Mouse (Mus musculus): ENCODE results near the gene Epx.
A peak's percentile ranks its signal among the peaks of the same experiment; 100 is the strongest.
"Not testable (repeated sequence)": the region's sequence is repeated elsewhere in the genome, so short reads cannot be mapped to it uniquely, and the experiment has no call there.

Gene Epx

GRCm38 (mm10) chr11:87875436-87875835, at the start of gene Epx:
Gene Epx (minus strand): TSS chr11:87875536.
- DNase-seq (ENCODE audit: low spot score) = no peak

- DNase-seq (ENCODE audit: low spot score) = peak; percentile 81
Observed at GRCm38 (mm10) chr11:87920966-87921365, 45.6 kb upstream of the Epx start, which contains the start of gene Olfr464. Gene Olfr464 (minus strand): TSS chr11:87920967.

GRCm38 (mm10) chr11:87920301-87920700, 45.0 kb upstream of the Epx start:
- DNase-seq (ENCODE audit: low spot score) = no peak

DNA sequence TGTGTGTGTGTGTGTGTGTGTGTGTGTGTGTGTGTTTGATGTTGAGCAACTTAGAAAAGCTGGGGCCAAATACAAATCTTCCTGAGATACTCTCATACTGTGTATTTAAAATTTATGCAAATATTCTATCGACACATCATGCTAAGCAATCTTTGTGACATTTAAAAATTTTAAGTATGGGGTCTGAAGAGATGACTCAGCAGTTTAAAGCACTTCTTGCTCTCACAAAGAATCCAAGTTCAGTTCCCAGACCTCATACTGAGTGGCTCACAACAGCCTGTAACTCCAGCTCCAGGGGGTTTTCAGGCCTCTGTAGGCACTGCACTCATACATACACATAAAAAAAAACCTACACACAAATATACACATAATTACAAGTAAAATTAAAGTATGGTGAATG, 40.7 kb upstream of the Epx start:
- DNase-seq (ENCODE audit: low spot score) = no peak

DNA sequence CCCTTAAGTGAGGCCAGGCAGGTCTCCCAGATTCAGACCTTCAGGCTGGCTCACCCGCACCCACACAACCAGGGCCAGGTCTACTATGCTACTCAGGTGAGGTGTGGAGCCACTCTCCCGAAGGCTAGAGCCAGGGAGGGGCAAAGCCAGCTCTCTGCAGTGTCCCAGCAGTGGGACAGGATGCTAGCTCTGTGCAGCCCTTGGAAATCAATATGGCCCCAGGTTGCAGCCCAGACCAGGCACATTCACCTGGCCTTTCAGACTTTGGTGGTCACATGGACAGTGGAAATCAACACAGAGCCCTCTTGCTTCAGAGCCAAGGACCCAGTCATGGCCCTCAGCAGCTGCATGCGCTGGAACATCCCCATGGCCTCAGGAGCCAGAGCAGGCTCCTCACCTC, 29.0 kb upstream of the Epx start:
- no peak for DNase-seq (ENCODE audit: low spot score)

DNA sequence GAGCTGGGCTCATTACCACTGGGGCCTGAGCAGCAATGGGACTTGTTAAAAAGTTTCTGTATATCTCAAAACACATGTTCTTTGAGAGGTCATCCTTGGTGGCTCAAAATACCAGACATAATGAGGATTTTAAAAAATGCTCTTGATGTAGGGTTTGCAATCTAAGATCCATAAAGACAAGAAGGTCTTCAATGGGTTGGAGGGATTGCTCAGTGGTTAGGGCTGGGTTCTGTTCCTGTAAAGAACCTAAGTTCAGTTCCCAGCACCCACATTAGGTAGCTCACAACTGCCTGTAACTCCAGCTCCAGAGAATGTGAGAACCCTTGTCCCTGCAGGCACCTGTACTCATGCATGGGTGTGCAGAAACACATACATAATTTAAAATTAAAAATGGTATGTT, 22.0 kb upstream of the Epx start, which contains the start of gene Olfr463:
Gene Olfr463 (minus strand): TSS at position 101 of the 400 bp plus-strand sequence.
- no peak for DNase-seq (ENCODE audit: low spot score)

GRCm38 (mm10) chr11:87892168-87892567, 16.8 kb upstream of the Epx start, which contains the start of gene Olfr462:
Gene Olfr462 (minus strand): TSS chr11:87892268.
- DNase-seq (ENCODE audit: low spot score) = no peak

- DNase-seq (ENCODE audit: low spot score) = no peak
Observed at GRCm38 (mm10) chr11:87884856-87885255, 9.5 kb upstream of the Epx start.

- peak; percentile 54 for DNase-seq (ENCODE audit: low spot score)
Observed at GRCm38 (mm10) chr11:87883493-87883892, 8.2 kb upstream of the Epx start.

DNA sequence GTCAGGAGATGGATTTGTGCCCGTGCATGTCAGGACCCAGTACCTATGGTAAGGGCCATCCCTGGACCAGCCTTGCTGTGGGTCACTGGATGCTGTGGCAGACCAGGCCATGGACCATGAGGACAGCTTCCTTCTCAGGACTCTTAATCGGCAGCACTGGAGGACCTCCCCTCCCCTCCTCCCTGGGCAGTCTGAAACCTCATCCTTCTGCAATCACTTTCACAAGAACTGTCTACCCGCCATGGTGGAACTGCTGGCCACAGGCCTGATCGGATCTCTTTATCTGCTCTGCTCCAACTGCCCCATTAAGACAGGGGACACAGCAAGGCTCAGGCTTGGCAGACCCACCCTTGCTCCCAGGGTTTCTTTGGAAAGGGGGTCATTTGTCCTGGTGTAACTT, 6.4 kb upstream of the Epx start:
- DNase-seq (ENCODE audit: low spot score) = no peak

- DNase-seq (ENCODE audit: low spot score) = no peak
Observed at GRCm38 (mm10) chr11:87879826-87880225, 4.5 kb upstream of the Epx start.

DNA sequence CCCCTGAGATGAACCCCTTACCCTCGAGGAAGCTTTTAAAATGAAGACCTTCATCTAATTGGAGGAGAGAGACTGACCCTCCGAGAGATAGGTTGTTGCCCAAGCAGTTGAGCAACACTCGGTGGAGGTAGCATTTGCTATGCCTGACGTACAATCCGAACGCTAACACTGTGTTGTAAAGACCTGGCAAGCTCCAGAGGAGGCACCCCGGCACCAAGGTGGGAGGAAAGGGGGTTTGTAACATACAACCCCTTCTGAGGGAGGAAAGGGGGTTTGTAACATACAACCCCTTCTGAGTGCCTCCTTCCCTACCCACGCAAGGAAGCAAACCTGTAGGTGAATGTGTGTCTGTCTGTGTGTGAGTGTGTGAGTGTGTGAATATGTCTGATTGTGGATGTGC, 3.6 kb downstream of the Epx start:
- no peak for DNase-seq (ENCODE audit: low spot score)

GRCm38 (mm10) chr11:87870096-87870495, 5.2 kb downstream of the Epx start:
- DNase-seq (ENCODE audit: low spot score) = peak; percentile 2

DNA sequence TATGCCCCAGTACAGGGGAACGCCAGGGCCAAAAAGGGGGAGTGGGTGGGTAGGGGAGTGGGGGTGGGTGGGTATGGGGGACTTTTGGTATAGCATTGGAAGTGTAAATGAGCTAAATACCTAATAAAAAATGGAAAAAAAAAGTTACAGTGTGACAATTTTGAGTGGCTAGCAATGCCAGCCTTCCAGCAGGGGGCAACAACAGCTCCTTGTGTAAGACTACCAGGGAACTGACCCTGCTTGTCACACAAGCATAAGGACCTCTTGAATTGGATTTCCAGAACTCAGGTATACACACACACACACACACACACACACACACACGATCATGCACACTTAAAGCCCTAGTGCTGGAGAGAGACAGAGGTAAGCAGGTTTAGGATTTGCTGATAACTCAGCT, 8.4 kb downstream of the Epx start:
- not testable (repeated sequence) for DNase-seq (ENCODE audit: low spot score)

GRCm38 (mm10) chr11:87862805-87863204, 12.5 kb downstream of the Epx start:
- no peak for DNase-seq (ENCODE audit: low spot score)

- DNase-seq (ENCODE audit: low spot score) = no peak
Observed at GRCm38 (mm10) chr11:87860426-87860825, 14.9 kb downstream of the Epx start.

GRCm38 (mm10) chr11:87859273-87859672, 16.1 kb downstream of the Epx start:
- DNase-seq (ENCODE audit: low spot score) = no peak

DNA sequence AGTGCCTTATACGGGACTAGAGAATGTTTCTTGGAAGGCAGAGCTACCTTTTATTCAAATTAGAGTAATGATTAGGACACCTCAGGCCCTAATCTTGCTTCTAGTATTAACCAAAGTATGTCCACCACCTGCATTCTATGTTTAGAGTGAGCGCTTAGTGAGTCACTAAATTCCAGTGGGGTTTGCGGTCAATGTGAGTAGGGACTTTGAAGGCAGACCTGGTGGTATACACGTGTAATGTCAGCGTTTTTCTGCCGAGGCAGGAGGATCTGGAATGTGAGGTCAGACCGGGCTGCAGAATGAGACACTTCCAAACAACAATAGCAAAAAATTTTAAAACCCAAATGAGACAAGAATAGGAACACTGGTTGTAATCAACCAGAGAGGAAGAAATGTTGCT, 20.8 kb downstream of the Epx start:
- DNase-seq (ENCODE audit: low spot score) = no peak

GRCm38 (mm10) chr11:87853597-87853954, 21.8 kb downstream of the Epx start:
- DNase-seq (ENCODE audit: low spot score) = no peak

DNA sequence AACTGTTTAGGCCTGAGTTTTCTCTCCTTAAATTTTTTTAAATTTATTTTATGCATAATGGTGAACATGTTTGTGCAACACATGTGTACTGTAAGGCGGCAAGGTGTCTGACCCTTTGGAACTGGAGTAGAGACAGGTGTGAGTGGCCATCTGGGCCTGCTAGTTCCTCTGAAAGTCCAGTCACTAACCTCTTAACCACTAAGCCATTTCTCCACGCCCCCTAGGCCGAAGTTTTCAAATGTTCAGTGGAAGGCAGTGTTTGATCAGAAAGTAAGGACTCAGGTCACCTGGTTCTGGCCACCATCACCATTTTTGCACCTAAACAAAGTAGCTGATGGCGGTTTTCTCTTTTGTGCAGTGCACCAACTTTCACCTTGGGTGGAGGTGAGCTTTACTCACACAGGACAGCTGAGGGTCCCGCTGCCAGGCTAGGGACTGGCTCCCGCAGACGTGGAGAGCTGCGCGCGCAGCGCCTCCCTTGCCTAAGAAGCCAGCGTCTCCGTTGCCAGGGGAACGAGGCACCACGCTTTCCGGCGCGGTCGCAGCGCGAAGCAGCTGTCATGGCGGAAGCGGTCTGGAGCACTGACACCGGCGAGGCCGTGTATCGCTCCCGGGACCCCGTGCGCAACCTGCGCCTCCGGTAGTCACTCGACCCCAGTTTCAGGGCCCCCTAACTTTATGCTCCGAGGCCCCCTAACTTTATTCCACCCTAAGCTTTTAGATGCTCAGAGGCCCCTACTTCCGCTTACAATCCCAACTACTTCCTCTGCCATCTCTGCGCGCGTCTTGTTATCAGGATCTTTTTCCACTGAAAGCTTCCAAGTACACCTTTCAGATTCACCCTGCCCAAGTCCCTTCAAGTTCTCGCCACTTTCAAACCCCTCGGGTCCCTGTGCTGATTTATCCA, 22.4 kb downstream of the Epx start, which contains the start of gene Mks1:
Gene Mks1 (plus strand): TSS at position 526 of the 907 bp plus-strand sequence.
- peak; percentile 97 for DNase-seq (ENCODE audit: low spot score)

- peak; percentile 21 for DNase-seq (ENCODE audit: low spot score)
Observed at GRCm38 (mm10) chr11:87847884-87848283, 27.5 kb downstream of the Epx start.

- DNase-seq (ENCODE audit: low spot score) = no peak
Observed at GRCm38 (mm10) chr11:87846968-87847600, 28.3 kb downstream of the Epx start.

- DNase-seq (ENCODE audit: low spot score) = no peak
Observed at GRCm38 (mm10) chr11:87841436-87841835, 33.9 kb downstream of the Epx start.
